Mouse (Mus musculus): ENCODE results near the gene Ube2v1. TPM values are rescaled to one million over a fixed set of nuclear protein-coding genes. Genes with fewer than 3 reads are reported as not detected.
A peak's percentile ranks its signal among the peaks of the same experiment; 100 is the strongest.

The Ube2v1 gene
- total and polyA plus RNA-seq, 2 experiments from 2014 or later, result 94.6 to 152 TPM

DNA sequence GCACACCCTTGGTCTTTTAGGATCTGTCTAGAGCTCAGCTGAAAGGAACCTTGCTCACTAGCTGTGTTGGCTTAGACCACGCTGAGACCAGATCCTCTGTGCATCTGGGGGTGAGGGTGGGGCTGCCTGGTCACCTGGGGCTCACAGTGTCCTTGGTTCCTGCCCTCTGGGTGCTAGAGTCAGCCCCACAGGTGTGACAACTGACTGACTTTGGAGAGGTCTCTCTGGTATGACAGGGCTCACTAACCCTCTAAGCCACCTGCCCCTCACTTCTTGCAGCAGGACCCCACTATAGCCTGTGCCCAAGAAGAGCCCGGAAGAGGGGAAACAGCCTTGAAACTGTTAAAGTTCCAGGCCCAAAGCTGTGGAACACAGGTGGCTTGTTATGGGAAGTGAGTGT, 29.5 kb downstream of the Ube2v1 start:
- Histone ChIP-seq H3K4me1 (ENCODE audit: control insufficient read depth, insufficient read depth) (peaks cover 10% of the 10 kb centered on the region), H3K4me3 (ENCODE audit: low read depth, low read length) (no peak overlapping the region), H3K27ac (ENCODE audit: low read depth) (no peak overlapping the region), H3K9ac (replicated peaks; ENCODE audit: low read depth, low read length) (no peak overlapping the region), H3K4me2 (ENCODE audit: low read depth, low read length) (no peak overlapping the region), H3K27me3 (ENCODE audit: control insufficient read depth, insufficient read depth, low read length) (no peaks in the 10 kb centered on the region), H3K36me3 (replicated peaks; ENCODE audit: control insufficient read depth, insufficient read depth, low read length) (peaks cover 6% of the 10 kb centered on the region; the same call in 1 of the 2 replicates), H3K9me3 (replicated peaks; ENCODE audit: control insufficient read depth, low read length) (no peaks in the 10 kb centered on the region)
- DNase-seq (ENCODE audit: low spot score), result no peak
- WGBS, result 95% methylated on average over 2 of the region's 2 CpGs
- TF ChIP-seq CTCF (IDR thresholded peaks at IDR 0.05; ENCODE audit: low read depth), result no peak
- ATAC-seq (ENCODE audit: insufficient read depth, low read depth), result no peak

GRCm38 (mm10) chr2:167600481-167600995, 31.4 kb downstream of the Ube2v1 start:
- H3K9me3 ChIP-seq (replicated peaks; ENCODE audit: control insufficient read depth, low read length), result no peaks in the 10 kb centered on the region
- TF ChIP-seq CTCF (IDR thresholded peaks at IDR 0.05; ENCODE audit: low read depth) (no peak), EP300 (IDR thresholded peaks at IDR 0.05; ENCODE audit: low read depth) (no peak)
- no peak for DNase-seq (ENCODE audit: low spot score)
- WGBS, result 58% methylated on average over 8 of the region's 8 CpGs
- H3K4me1 ChIP-seq (ENCODE audit: control insufficient read depth, insufficient read depth), result peaks cover 13% of the 10 kb centered on the region
- no peak for ATAC-seq (ENCODE audit: insufficient read depth, low read depth)
- no peak overlapping the region for H3K4me3 ChIP-seq (ENCODE audit: low read depth, low read length)
- no peak overlapping the region for H3K9ac ChIP-seq (replicated peaks; ENCODE audit: low read depth, low read length)
- no peak overlapping the region for H3K27ac ChIP-seq (ENCODE audit: low read depth)
- no peaks in the 10 kb centered on the region for H3K27me3 ChIP-seq (ENCODE audit: control insufficient read depth, insufficient read depth, low read length)
- H3K36me3 ChIP-seq (replicated peaks; ENCODE audit: control insufficient read depth, insufficient read depth, low read length), result no peaks in the 10 kb centered on the region
- H3K4me2 ChIP-seq (ENCODE audit: low read depth, low read length), result no peak overlapping the region

- H3K9me3 ChIP-seq (replicated peaks; ENCODE audit: control insufficient read depth, low read length), result no peaks in the 10 kb centered on the region
- H3K27me3 ChIP-seq (ENCODE audit: control insufficient read depth, insufficient read depth, low read length), result no peaks in the 10 kb centered on the region
- no peak overlapping the region for H3K27ac ChIP-seq (ENCODE audit: low read depth)
- H3K4me1 ChIP-seq (ENCODE audit: control insufficient read depth, insufficient read depth), result peaks cover 13% of the 10 kb centered on the region
- no peaks in the 10 kb centered on the region for H3K36me3 ChIP-seq (replicated peaks; ENCODE audit: control insufficient read depth, insufficient read depth, low read length)
- no peak for ATAC-seq (ENCODE audit: insufficient read depth, low read depth)
- no peak overlapping the region for H3K4me2 ChIP-seq (ENCODE audit: low read depth, low read length)
- no peak for DNase-seq (ENCODE audit: low spot score)
- 76% methylated on average over 6 of the region's 6 CpGs for WGBS
- no peak for TF ChIP-seq CTCF (IDR thresholded peaks at IDR 0.05; ENCODE audit: low read depth)
- no peak overlapping the region for H3K9ac ChIP-seq (replicated peaks; ENCODE audit: low read depth, low read length)
- H3K4me3 ChIP-seq (ENCODE audit: low read depth, low read length), result no peak overlapping the region
Observed at GRCm38 (mm10) chr2:167599917-167600316, 32.0 kb downstream of the Ube2v1 start.

DNA sequence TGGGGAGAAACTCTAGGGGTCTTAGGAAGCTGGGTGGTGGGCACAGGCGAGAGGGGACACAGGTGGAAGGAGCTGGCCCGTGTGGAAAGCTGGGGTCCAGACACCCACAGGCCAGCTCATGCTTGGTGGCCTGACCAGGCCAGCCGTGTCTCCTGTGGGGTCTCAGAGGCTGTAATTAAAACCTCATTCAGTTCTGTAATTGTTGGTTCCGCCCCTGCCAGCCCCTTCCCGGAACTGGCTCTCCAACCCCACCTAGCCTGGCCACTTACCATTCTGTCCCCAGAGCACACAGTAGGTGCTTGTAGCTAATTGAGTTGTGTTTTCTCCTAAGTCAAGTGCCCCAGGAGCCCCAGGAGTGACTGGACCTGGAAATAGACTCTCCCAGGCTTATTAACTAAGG, 32.7 kb downstream of the Ube2v1 start:
- Histone ChIP-seq H3K36me3 (replicated peaks; ENCODE audit: control insufficient read depth, insufficient read depth, low read length) (no peaks in the 10 kb centered on the region), H3K4me3 (ENCODE audit: low read depth, low read length) (no peak overlapping the region), H3K27ac (ENCODE audit: low read depth) (no peak overlapping the region), H3K4me2 (ENCODE audit: low read depth, low read length) (no peak overlapping the region), H3K27me3 (ENCODE audit: control insufficient read depth, insufficient read depth, low read length) (no peaks in the 10 kb centered on the region), H3K9me3 (replicated peaks; ENCODE audit: control insufficient read depth, low read length) (no peaks in the 10 kb centered on the region), H3K9ac (replicated peaks; ENCODE audit: low read depth, low read length) (no peak overlapping the region), H3K4me1 (ENCODE audit: control insufficient read depth, insufficient read depth) (peaks cover 13% of the 10 kb centered on the region)
- DNase-seq (ENCODE audit: low spot score), result no peak
- TF ChIP-seq CTCF (IDR thresholded peaks at IDR 0.05; ENCODE audit: low read depth), result no peak
- no peak for TF ChIP-seq EP300 (IDR thresholded peaks at IDR 0.05; ENCODE audit: low read depth)
- 91% methylated on average over 5 of the region's 5 CpGs for WGBS
- no peak for ATAC-seq (ENCODE audit: insufficient read depth, low read depth)

- Histone ChIP-seq H3K4me2 (ENCODE audit: low read depth, low read length) (peak overlapping the region; percentile 46), H3K4me1 (ENCODE audit: control insufficient read depth, insufficient read depth) (peaks cover 13% of the 10 kb centered on the region), H3K9me3 (replicated peaks; ENCODE audit: control insufficient read depth, low read length) (no peaks in the 10 kb centered on the region), H3K4me3 (ENCODE audit: low read depth, low read length) (peak overlapping the region; percentile 12; the same call in 1 of the 2 replicates), H3K36me3 (replicated peaks; ENCODE audit: control insufficient read depth, insufficient read depth, low read length) (no peaks in the 10 kb centered on the region), H3K9ac (replicated peaks; ENCODE audit: low read depth, low read length) (peak overlapping the region; percentile 40), H3K27me3 (ENCODE audit: control insufficient read depth, insufficient read depth, low read length) (no peaks in the 10 kb centered on the region), H3K27ac (ENCODE audit: low read depth) (peak overlapping the region; percentile 49)
- DNase-seq (ENCODE audit: low spot score) (peak; percentile 24), ATAC-seq (ENCODE audit: insufficient read depth, low read depth) (peak; percentile 18; the same call in 1 of the 2 replicates)
- WGBS, result 41% methylated on average over 25 of the region's 40 CpGs
- TF ChIP-seq CTCF (IDR thresholded peaks at IDR 0.05; ENCODE audit: low read depth), result no peak
- TF ChIP-seq EP300 (IDR thresholded peaks at IDR 0.05; ENCODE audit: low read depth), result no peak
Observed at GRCm38 (mm10) chr2:167597492-167598186, 34.3 kb downstream of the Ube2v1 start.
